Mouse (Mus musculus) cerebellum, postnatal 14 days (tissue): Measurements from ENCODE around the gene Zic2.

Source experiments
- DNase-seq, 2 experiments: peaks; one replicate each; pipeline ENCODE4 v3.0.0; 2021; ENCODE audit warnings: mixed read lengths in 2 of 2

The Zic2 gene

GRCm38 (mm10) chr14:122513511-122514036, 38.3 kb downstream of the Zic2 start:
- DNase-seq: no peak

DNA sequence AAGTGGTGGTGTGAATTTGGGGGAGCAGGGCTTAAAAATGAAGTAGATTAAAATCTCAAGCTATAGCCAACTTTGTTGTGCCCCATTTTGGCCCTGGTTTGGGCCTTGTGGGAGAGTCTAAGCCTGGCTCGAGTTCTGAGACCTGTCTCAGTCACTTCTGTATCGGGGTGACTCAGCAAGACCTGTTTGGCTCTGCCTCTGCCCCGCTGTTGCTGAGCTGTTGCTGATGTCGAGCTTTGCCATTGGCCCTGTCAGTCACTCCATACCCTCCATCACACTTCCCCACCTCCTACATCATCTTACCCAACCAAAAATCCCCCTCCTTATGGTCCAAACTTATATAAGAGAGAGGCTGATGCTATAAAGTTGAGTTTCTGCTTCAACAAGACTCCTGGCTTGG, 53.2 kb downstream of the Zic2 start:
- no peak for DNase-seq
